In the genomic region with DNA sequence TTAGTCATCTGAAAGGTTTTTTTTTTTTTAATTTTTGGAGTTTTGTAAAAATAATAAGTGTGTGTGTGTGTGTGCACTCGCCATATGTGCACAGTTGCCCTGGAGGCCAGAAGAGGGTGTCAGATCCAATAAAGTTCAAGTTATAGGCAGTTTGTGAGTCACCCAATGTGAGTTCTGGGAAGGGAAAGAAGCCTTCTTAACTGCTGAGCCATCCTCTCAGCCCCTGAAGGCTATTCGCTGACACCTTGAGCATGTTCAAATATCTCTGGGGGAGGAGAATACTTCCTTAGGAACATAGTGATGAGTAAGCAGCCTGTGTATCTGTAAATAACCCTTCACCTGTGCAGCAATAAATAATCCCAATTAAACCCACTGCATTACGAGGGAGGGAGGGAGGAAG, we compare ENCODE assay signal across 16 mouse cellular contexts.
"Had no signal": no experiment of that assay in that cellular context is flagged by ENCODE, and none has a peak within 500 bp of the region (broad histone marks: within the 10 kb centered on the region; RNA-seq: fewer than 3 reads in every experiment).

No protein-coding gene starts in this region.

- H3K27ac ChIP-seq: intestine, embryonic 15.5 days; left cerebral cortex, adult 2 months; liver, embryonic 13.5 days; midbrain, embryonic 15.5 days; neural tube, embryonic 12.5 days; neural tube, embryonic 15.5 days; stomach, postnatal 0 days had no signal

- H3K9ac ChIP-seq: intestine, embryonic 15.5 days; liver, embryonic 13.5 days; midbrain, embryonic 15.5 days; neural tube, embryonic 12.5 days; neural tube, embryonic 15.5 days had no signal

- H3K27me3 ChIP-seq: intestine, embryonic 15.5 days; liver, embryonic 13.5 days; midbrain, embryonic 15.5 days; neural tube, embryonic 12.5 days; neural tube, embryonic 15.5 days had no signal

- H3K4me2 ChIP-seq: intestine, embryonic 15.5 days; liver, embryonic 13.5 days; midbrain, embryonic 11.5 days; midbrain, embryonic 15.5 days; neural tube, embryonic 12.5 days; neural tube, embryonic 15.5 days had no signal

- ATAC-seq: intestine, embryonic 15.5 days; midbrain, embryonic 15.5 days had no signal

- H3K4me1 ChIP-seq: intestine, embryonic 15.5 days; liver, embryonic 13.5 days; midbrain, embryonic 15.5 days; neural tube, embryonic 12.5 days; neural tube, embryonic 15.5 days had no signal

- H3K36me3 ChIP-seq: intestine, embryonic 15.5 days; liver, embryonic 13.5 days; midbrain, embryonic 15.5 days; neural tube, embryonic 12.5 days; neural tube, embryonic 15.5 days had no signal

- DNase-seq: kidney, adult 18-20 months; kidney, postnatal 25 days; layer of hippocampus, postnatal 36 days; liver, embryonic 13.5 days; lung, adult 2 months; lung, postnatal 14 days; lung, postnatal 4 days; thymus, adult 2 months; thymus, postnatal 25 days had no signal

- H3K9me3 ChIP-seq: intestine, embryonic 15.5 days; liver, embryonic 13.5 days; midbrain, embryonic 15.5 days; neural tube, embryonic 12.5 days; neural tube, embryonic 15.5 days had no signal

- H3K4me3 ChIP-seq: intestine, embryonic 15.5 days; left cerebral cortex, adult 2 months; liver, embryonic 13.5 days; midbrain, embryonic 15.5 days; neural tube, embryonic 12.5 days; neural tube, embryonic 15.5 days had no signal
